In the genomic region with DNA sequence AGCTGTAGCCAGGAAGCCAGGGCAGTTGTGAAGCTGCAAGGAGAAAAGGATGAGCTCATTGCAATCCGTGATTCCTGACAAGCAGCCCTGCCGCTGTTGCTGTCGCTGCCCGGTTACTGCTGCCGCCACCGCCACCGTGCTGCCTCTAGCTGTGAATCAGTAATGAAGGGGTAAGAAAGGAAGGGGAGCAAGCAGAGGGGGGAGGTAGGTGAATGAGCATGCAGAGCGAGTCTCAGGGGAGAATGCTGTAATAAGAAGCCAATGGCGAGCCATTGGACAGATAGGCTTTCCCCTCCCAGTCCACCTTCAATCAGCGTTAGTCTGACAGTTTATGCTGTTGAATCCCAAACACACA, we compare ENCODE assay signal across 8 mouse cellular contexts.
A peak's percentile ranks its signal among the peaks of the same experiment; 100 is the strongest.
DNase-seq lines count a peak whose midpoint lies in the region; ATAC-seq lines count a peak whose summit lies in the region.

No protein-coding gene starts in this region.

- 1% methylated on average over 10 of the region's 10 CpGs for WGBS in intestine, embryonic 16.5 days
- 0% methylated on average over 10 of the region's 10 CpGs for WGBS in midbrain, embryonic 10.5 days
- WGBS in stomach, embryonic 15.5 days, result 1% methylated on average over 10 of the region's 10 CpGs

- peak; percentile 3 for DNase-seq in gastrocnemius, adult 18-20 months (ENCODE audit: low spot score)
- no peak for DNase-seq in gastrocnemius, adult 8-10 months (ENCODE audit: low spot score in 2 of 2)
- peak; percentile 49 to 70 for DNase-seq in cerebellum, postnatal 4 days (ENCODE audit: low spot score in 2 of 2)
- DNase-seq in gastrocnemius, postnatal 10 days, result peak; percentile 22
- peak; percentile 73 to 87 for DNase-seq in left cerebral cortex, postnatal 14 days (ENCODE audit: low spot score in 2 of 2)
- peak; percentile 71 for DNase-seq in midbrain, embryonic 10.5 days (ENCODE audit: low spot score)

- ATAC-seq in intestine, embryonic 16.5 days, result peak; percentile 81
- peak; percentile 53; the same call in 1 of the 2 replicates for ATAC-seq in stomach, embryonic 15.5 days (ENCODE audit: insufficient read depth, low FRiP score, low read depth)

- peak overlapping the region; percentile 38 for H3K4me3 ChIP-seq in intestine, embryonic 16.5 days (ENCODE audit: low read length)
- H3K4me3 ChIP-seq in midbrain, embryonic 10.5 days, result peak overlapping the region; percentile 54
- peak overlapping the region; percentile 39 for H3K4me3 ChIP-seq in stomach, embryonic 15.5 days (replicated peaks)

- H3K4me1 ChIP-seq in intestine, embryonic 16.5 days (ENCODE audit: control insufficient read depth, insufficient read depth, low read length), result peaks cover 7% of the 10 kb centered on the region; the same call in 1 of the 2 replicates
- peaks cover 18% of the 10 kb centered on the region for H3K4me1 ChIP-seq in midbrain, embryonic 10.5 days
- no peaks in the 10 kb centered on the region for H3K4me1 ChIP-seq in stomach, embryonic 15.5 days

- intact Hi-C loops in left cerebral cortex, postnatal 14 days (cut with DNase I), result no loop called here

- H3K27me3 ChIP-seq in intestine, embryonic 16.5 days (replicated peaks; ENCODE audit: control insufficient read depth, insufficient read depth, low read length), result no peaks in the 10 kb centered on the region
- no peaks in the 10 kb centered on the region for H3K27me3 ChIP-seq in midbrain, embryonic 10.5 days (ENCODE audit: low read depth, poor library complexity, severe bottlenecking)
- H3K27me3 ChIP-seq in stomach, embryonic 15.5 days (replicated peaks), result no peaks in the 10 kb centered on the region

- H3K36me3 ChIP-seq in intestine, embryonic 16.5 days (ENCODE audit: control insufficient read depth, insufficient read depth, low read length), result no peaks in the 10 kb centered on the region
- H3K36me3 ChIP-seq in midbrain, embryonic 10.5 days, result no peaks in the 10 kb centered on the region
- no peaks in the 10 kb centered on the region for H3K36me3 ChIP-seq in stomach, embryonic 15.5 days

- H3K9ac ChIP-seq in intestine, embryonic 16.5 days (ENCODE audit: low read depth, low read length), result peak overlapping the region; percentile 56
- no peak overlapping the region for H3K9ac ChIP-seq in stomach, embryonic 15.5 days

- 0 out of 2 replicates have a peak overlapping the region, but pooled peaks have one; percentile 0 for H3K27ac ChIP-seq in intestine, embryonic 16.5 days (ENCODE audit: low read length)
- peak overlapping the region; percentile 82 for H3K27ac ChIP-seq in midbrain, embryonic 10.5 days (replicated peaks)
- no peak overlapping the region; the same call in 1 of the 2 replicates for H3K27ac ChIP-seq in stomach, embryonic 15.5 days

- peak overlapping the region; percentile 72 for H3K4me2 ChIP-seq in intestine, embryonic 16.5 days (ENCODE audit: low read depth, low read length)
- peak overlapping the region; percentile 64 for H3K4me2 ChIP-seq in stomach, embryonic 15.5 days

- H3K9me3 ChIP-seq in intestine, embryonic 16.5 days (ENCODE audit: control insufficient read depth, low read length), result no peaks in the 10 kb centered on the region
- no peaks in the 10 kb centered on the region for H3K9me3 ChIP-seq in midbrain, embryonic 10.5 days (replicated peaks)
- H3K9me3 ChIP-seq in stomach, embryonic 15.5 days, result no peaks in the 10 kb centered on the region

Comparison
In these comparisons a context has a peak if more than half of its experiments do, and no peak if none do; other contexts are left out.
1. DNase-seq: peak in gastrocnemius, adult 18-20 months (single experiment), cerebellum, postnatal 4 days (2 of 2), gastrocnemius, postnatal 10 days (single experiment), left cerebral cortex, postnatal 14 days (2 of 2) and midbrain, embryonic 10.5 days (single experiment); none in gastrocnemius, adult 8-10 months (0 of 2).
2. Peak in every context shown above with its lines, with median percentiles within 50 percentile points of each other: H3K4me3 ChIP-seq.